Mouse (Mus musculus) hindbrain, embryonic 12.5 days (tissue): Measurements from ENCODE around the gene Acta2. TPM values are rescaled to one million over a fixed set of nuclear protein-coding genes. Genes with fewer than 3 reads are reported as not detected.

Experiments
- ATAC-seq: fragments of 200-750 bp; cut with Nextera tagmentation; 2 replicates; pipeline ENCODE4 v1.8.0; 2017; ENCODE audit warnings: moderate TSS enrichment; ENCODE audit not compliant: low FRiP score
- H3K27ac ChIP-seq: fragments of 300-500 bp; sonication (generic); 2 replicates; pipeline ENCODE4 v1.5.1; 2016; ENCODE audit warnings: mild to moderate bottlenecking
- H3K27me3 ChIP-seq: fragments of 300-500 bp; sonication (generic); 2 replicates; pipeline ENCODE4 v1.6.1; 2016; ENCODE audit warnings: mild to moderate bottlenecking
- H3K36me3 ChIP-seq: fragments of 300-500 bp; sonication (generic); 2 replicates; pipeline ENCODE4 v1.6.1; 2016; ENCODE audit warnings: mild to moderate bottlenecking
- H3K4me1 ChIP-seq: fragments of 300-500 bp; sonication (generic); 2 replicates; pipeline ENCODE4 v1.6.1; 2016
- H3K4me2 ChIP-seq: fragments of 300-500 bp; sonication (generic); replicated peaks from 2 replicates; pipeline ENCODE4 v1.6.1; 2016; ENCODE audit warnings: mild to moderate bottlenecking
- H3K4me3 ChIP-seq: fragments of 300-500 bp; sonication (generic); 2 replicates; pipeline ENCODE4 v1.5.1; 2016; ENCODE audit warnings: mild to moderate bottlenecking
- H3K9ac ChIP-seq: fragments of 300-500 bp; sonication (generic); 2 replicates; pipeline ENCODE4 v1.6.1; 2016; ENCODE audit warnings: mild to moderate bottlenecking, moderate library complexity
- H3K9me3 ChIP-seq: fragments of 300-500 bp; sonication (generic); replicated peaks from 2 replicates; pipeline ENCODE4 v1.6.1; 2016; ENCODE audit warnings: mild to moderate bottlenecking
- WGBS: fragments of 180-500 bp; shearing (Covaris S2); methylation state at CpG from one replicate; pipeline ENCODE4 v1.1.7; 2016; 5-methylcytosine and 5-hydroxymethylcytosine counted together
- polyA plus RNA-seq: library from polyadenylated mRNA; unstranded; fragments of >200 nt; fragmentation: Nextera tagmentation; extraction: Ambion mirVana; gene quantifications from 2 replicates; pipeline ENCODE4 v1.2.1, GENCODE M21; 2016

Gene Acta2
- polyA plus RNA-seq, 1 experiment from 2014 or later: 45.1 TPM

GRCm38 (mm10) chr19:34288696-34289095, 33.3 kb upstream of the Acta2 start:
- no peak overlapping the region for H3K27ac ChIP-seq
- H3K4me2 ChIP-seq: no peak overlapping the region
- WGBS: 93% methylated on average over 1 of the region's 1 CpGs
- H3K4me1 ChIP-seq: peaks cover 13% of the 10 kb centered on the region
- no peaks in the 10 kb centered on the region for H3K9me3 ChIP-seq
- H3K4me3 ChIP-seq: no peak overlapping the region
- H3K36me3 ChIP-seq: no peaks in the 10 kb centered on the region
- ATAC-seq: no peak
- peaks cover 5% of the 10 kb centered on the region; the same call in 1 of the 2 replicates for H3K27me3 ChIP-seq
- H3K9ac ChIP-seq: no peak overlapping the region

- Histone ChIP-seq H3K4me3 (no peak overlapping the region), H3K9ac (no peak overlapping the region), H3K27me3 (peaks cover 5% of the 10 kb centered on the region; the same call in 1 of the 2 replicates), H3K4me1 (peaks cover 13% of the 10 kb centered on the region), H3K27ac (no peak overlapping the region), H3K9me3 (no peaks in the 10 kb centered on the region), H3K36me3 (no peaks in the 10 kb centered on the region), H3K4me2 (no peak overlapping the region)
- no peak for ATAC-seq
- WGBS: 83% methylated on average over 13 of the region's 13 CpGs
Observed at GRCm38 (mm10) chr19:34287656-34288415, 32.4 kb upstream of the Acta2 start.

GRCm38 (mm10) chr19:34287221-34287620, 31.8 kb upstream of the Acta2 start:
- ATAC-seq: no peak
- H3K27me3 ChIP-seq: peaks cover 5% of the 10 kb centered on the region; the same call in 1 of the 2 replicates
- no peak overlapping the region for H3K4me3 ChIP-seq
- no peak overlapping the region for H3K9ac ChIP-seq
- no peak overlapping the region for H3K4me2 ChIP-seq
- no peak overlapping the region for H3K27ac ChIP-seq
- H3K9me3 ChIP-seq: no peaks in the 10 kb centered on the region
- H3K4me1 ChIP-seq: peaks cover 13% of the 10 kb centered on the region
- no peaks in the 10 kb centered on the region for H3K36me3 ChIP-seq

- Histone ChIP-seq H3K36me3 (no peaks in the 10 kb centered on the region), H3K9me3 (no peaks in the 10 kb centered on the region), H3K4me2 (no peak overlapping the region), H3K27ac (no peak overlapping the region), H3K4me1 (peaks cover under 1% of the 10 kb centered on the region; the same call in 1 of the 2 replicates), H3K27me3 (no peaks in the 10 kb centered on the region), H3K4me3 (no peak overlapping the region), H3K9ac (no peak overlapping the region)
- no peak for ATAC-seq
- WGBS: 61% methylated on average over 2 of the region's 2 CpGs
Observed at GRCm38 (mm10) chr19:34284826-34285225, 29.4 kb upstream of the Acta2 start.

GRCm38 (mm10) chr19:34284383-34284782, 29.0 kb upstream of the Acta2 start:
- no peaks in the 10 kb centered on the region for H3K36me3 ChIP-seq
- H3K4me1 ChIP-seq: no peaks in the 10 kb centered on the region
- H3K9me3 ChIP-seq: no peaks in the 10 kb centered on the region
- H3K9ac ChIP-seq: no peak overlapping the region
- H3K27me3 ChIP-seq: no peaks in the 10 kb centered on the region
- 69% methylated on average over 10 of the region's 10 CpGs for WGBS
- H3K4me2 ChIP-seq: no peak overlapping the region
- ATAC-seq: no peak
- H3K4me3 ChIP-seq: no peak overlapping the region
- H3K27ac ChIP-seq: no peak overlapping the region

GRCm38 (mm10) chr19:34283614-34284013, 28.2 kb upstream of the Acta2 start:
- ATAC-seq: no peak
- Histone ChIP-seq H3K36me3 (no peaks in the 10 kb centered on the region), H3K27me3 (no peaks in the 10 kb centered on the region), H3K4me3 (no peak overlapping the region), H3K4me1 (no peaks in the 10 kb centered on the region), H3K9me3 (no peaks in the 10 kb centered on the region), H3K9ac (no peak overlapping the region), H3K27ac (no peak overlapping the region), H3K4me2 (no peak overlapping the region)
- WGBS: 90% methylated on average over 6 of the region's 6 CpGs

- H3K4me1 ChIP-seq: no peaks in the 10 kb centered on the region
- no peaks in the 10 kb centered on the region for H3K36me3 ChIP-seq
- H3K4me3 ChIP-seq: no peak overlapping the region
- no peaks in the 10 kb centered on the region for H3K9me3 ChIP-seq
- H3K9ac ChIP-seq: no peak overlapping the region
- ATAC-seq: no peak
- H3K27me3 ChIP-seq: no peaks in the 10 kb centered on the region
- WGBS: 83% methylated on average over 3 of the region's 3 CpGs
- no peak overlapping the region for H3K27ac ChIP-seq
- no peak overlapping the region for H3K4me2 ChIP-seq
Observed at GRCm38 (mm10) chr19:34278078-34278477, 22.7 kb upstream of the Acta2 start.

GRCm38 (mm10) chr19:34273073-34273472, 17.7 kb upstream of the Acta2 start:
- no peaks in the 10 kb centered on the region for H3K4me1 ChIP-seq
- H3K27me3 ChIP-seq: no peaks in the 10 kb centered on the region
- no peak overlapping the region for H3K27ac ChIP-seq
- H3K9ac ChIP-seq: no peak overlapping the region
- no peak overlapping the region for H3K4me2 ChIP-seq
- no peaks in the 10 kb centered on the region for H3K9me3 ChIP-seq
- no peak for ATAC-seq
- no peaks in the 10 kb centered on the region for H3K36me3 ChIP-seq
- no peak overlapping the region for H3K4me3 ChIP-seq
- 88% methylated on average over 1 of the region's 1 CpGs for WGBS

- no peak overlapping the region for H3K4me3 ChIP-seq
- ATAC-seq: no peak
- 97% methylated on average over 13 of the region's 13 CpGs for WGBS
- H3K36me3 ChIP-seq: no peaks in the 10 kb centered on the region
- H3K9me3 ChIP-seq: no peaks in the 10 kb centered on the region
- no peak overlapping the region for H3K4me2 ChIP-seq
- H3K27ac ChIP-seq: no peak overlapping the region
- H3K27me3 ChIP-seq: no peaks in the 10 kb centered on the region
- no peaks in the 10 kb centered on the region for H3K4me1 ChIP-seq
- no peak overlapping the region for H3K9ac ChIP-seq
Observed at GRCm38 (mm10) chr19:34270824-34271464, 15.6 kb upstream of the Acta2 start.

GRCm38 (mm10) chr19:34270106-34270726, 14.8 kb upstream of the Acta2 start:
- Histone ChIP-seq H3K4me3 (no peak overlapping the region), H3K36me3 (no peaks in the 10 kb centered on the region), H3K9ac (no peak overlapping the region), H3K27ac (no peak overlapping the region), H3K27me3 (no peaks in the 10 kb centered on the region), H3K4me2 (no peak overlapping the region), H3K4me1 (no peaks in the 10 kb centered on the region), H3K9me3 (no peaks in the 10 kb centered on the region)
- WGBS: 92% methylated on average over 11 of the region's 11 CpGs
- no peak for ATAC-seq

- H3K4me1 ChIP-seq: no peaks in the 10 kb centered on the region
- H3K27ac ChIP-seq: no peak overlapping the region
- H3K4me2 ChIP-seq: no peak overlapping the region
- H3K27me3 ChIP-seq: no peaks in the 10 kb centered on the region
- H3K36me3 ChIP-seq: no peaks in the 10 kb centered on the region
- H3K9me3 ChIP-seq: no peaks in the 10 kb centered on the region
- no peak overlapping the region for H3K4me3 ChIP-seq
- no peak for ATAC-seq
- WGBS: 63% methylated on average over 1 of the region's 1 CpGs
- no peak overlapping the region for H3K9ac ChIP-seq
Observed at GRCm38 (mm10) chr19:34268991-34269390, 13.6 kb upstream of the Acta2 start.

- no peaks in the 10 kb centered on the region for H3K27me3 ChIP-seq
- H3K4me3 ChIP-seq: no peak overlapping the region
- H3K36me3 ChIP-seq: no peaks in the 10 kb centered on the region
- WGBS: 80% methylated on average over 5 of the region's 5 CpGs
- no peak for ATAC-seq
- no peaks in the 10 kb centered on the region for H3K9me3 ChIP-seq
- no peak overlapping the region for H3K27ac ChIP-seq
- H3K4me2 ChIP-seq: no peak overlapping the region
- no peaks in the 10 kb centered on the region for H3K4me1 ChIP-seq
- H3K9ac ChIP-seq: no peak overlapping the region
Observed at GRCm38 (mm10) chr19:34265604-34266193, 10.3 kb upstream of the Acta2 start.
